In the genomic region with DNA sequence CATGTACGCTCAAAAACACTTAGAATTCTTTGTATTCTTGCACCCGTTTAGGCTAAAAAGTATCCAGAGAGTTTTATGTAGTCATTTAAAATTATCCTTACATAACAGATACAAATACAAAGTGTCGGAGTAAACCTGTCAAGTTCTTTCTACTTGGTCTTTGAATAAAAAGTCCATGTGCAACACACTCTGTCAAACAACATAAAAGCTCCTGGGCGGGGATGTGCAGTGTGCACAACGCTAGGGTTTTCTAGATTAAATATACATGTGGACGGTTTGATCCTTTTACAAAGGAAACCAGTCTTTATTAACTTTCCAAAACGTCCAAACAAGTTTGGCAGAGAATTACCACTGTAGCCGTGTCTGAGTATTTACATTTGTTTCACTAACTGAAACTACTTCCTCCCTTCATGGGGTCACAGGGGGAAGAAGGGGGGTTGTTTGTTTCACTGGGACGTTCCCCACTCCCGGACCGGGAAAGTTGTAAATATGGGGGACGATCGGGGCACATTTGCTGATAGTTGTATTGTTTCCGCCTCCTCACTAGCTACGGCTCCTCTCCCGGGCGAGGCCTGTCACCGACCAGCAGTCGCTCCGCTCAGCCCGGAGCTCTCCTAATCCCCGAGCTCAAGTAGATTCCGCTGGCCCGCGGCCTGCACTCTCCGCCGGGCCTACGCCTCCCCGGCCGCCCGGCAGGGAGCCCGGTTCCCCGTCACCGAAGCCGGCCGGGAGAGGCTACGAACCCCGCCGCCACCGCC, we compare ENCODE assay signal across 8 mouse cellular contexts. TPM values are rescaled to one million over a fixed set of nuclear protein-coding genes. Genes with fewer than 3 reads are reported as not detected.
DNase-seq lines count a peak whose midpoint lies in the region; ATAC-seq lines count a peak whose summit lies in the region.

No protein-coding gene starts in this region.

- H3K27ac ChIP-seq in hindbrain, embryonic 13.5 days: peak overlapping the region; percentile 99
- peak overlapping the region; percentile 70 for H3K27ac ChIP-seq in macrophage

- H3K4me2 ChIP-seq in hindbrain, embryonic 13.5 days: peak overlapping the region; percentile 84

- no peaks in the 10 kb centered on the region for H3K36me3 ChIP-seq in hindbrain, embryonic 13.5 days
- no peaks in the 10 kb centered on the region for H3K36me3 ChIP-seq in macrophage (ENCODE audit: inconsistent target)

- no peaks in the 10 kb centered on the region for H3K9me3 ChIP-seq in hindbrain, embryonic 13.5 days

- peak overlapping the region; percentile 98 for H3K9ac ChIP-seq in hindbrain, embryonic 13.5 days

- no peaks in the 10 kb centered on the region for H3K27me3 ChIP-seq in hindbrain, embryonic 13.5 days

- ATAC-seq in hindbrain, embryonic 13.5 days (ENCODE audit: low FRiP score): peak; percentile 25

- H3K4me3 ChIP-seq in hindbrain, embryonic 13.5 days: peak overlapping the region; percentile 94
- peak overlapping the region; percentile 79 for H3K4me3 ChIP-seq in macrophage (ENCODE audit: inconsistent target)

- WGBS in hindbrain, embryonic 13.5 days: under 1% methylated on average over 40 of the region's 40 CpGs
- 2% methylated on average over 39 of the region's 40 CpGs for WGBS in macrophage (ENCODE audit: missing documents)

- H3K4me1 ChIP-seq in hindbrain, embryonic 13.5 days (replicated peaks): peaks cover 35% of the 10 kb centered on the region

- peak; percentile 66 for DNase-seq in T-cell, adult 2 months (ENCODE audit: low spot score)
- DNase-seq in cerebellum, adult 9-11 months: peak; percentile 74
- peak; percentile 34 to 42 for DNase-seq in frontal cortex, postnatal 25 days (ENCODE audit: low spot score in 2 of 2)
- peak; percentile 54 to 67 for DNase-seq in layer of hippocampus, postnatal 36 days
- DNase-seq in right cerebral cortex, adult 2 months (ENCODE audit: low spot score in 2 of 2): peak; percentile 51 to 59
- DNase-seq in urinary bladder, postnatal 25 days (ENCODE audit: low spot score): peak; percentile 64

- peaks cover 67% of the 10 kb centered on the region for H3K79me2 ChIP-seq in macrophage (ENCODE audit: inconsistent target)

RNA-seq across cellular contexts. Expression of gene Nipbl, which starts 0.9 kb away (rescaled TPM):
- 17.4 and 17.9 TPM in 2 replicates for polyA plus RNA-seq in hindbrain, embryonic 13.5 days (2015; fragmentation: Nextera tagmentation; extraction: Ambion mirVana)
- 10 to 100 TPM; 34.0 to 38.4 TPM for total RNA-seq in layer of hippocampus, postnatal 36 days (2021)
- 100 to 1,000 TPM in 22 of 26 experiments, 10 to 100 TPM in 4; 71.5 to 180 (median 116) TPM for total RNA-seq in macrophage (2018; cell fraction: chromatin; rRNA removed)
- 10 to 100 TPM; 24.1 to 48.1 (median 36.7) TPM for total RNA-seq in macrophage (2018; cell fraction: cytosol; rRNA removed)
- 100 to 1,000 TPM in 2 of 26 experiments, 10 to 100 TPM in 24; 53.0 to 111 (median 70.7) TPM for total RNA-seq in macrophage (2018; cell fraction: nucleus; rRNA removed)
- 19.9 to 35.0 TPM (median 22.8 TPM) in 3 replicates for polyA plus RNA-seq in macrophage (2018)

Comparison
In these comparisons a context has a peak if more than half of its experiments do, and no peak if none do; other contexts are left out.
1. Peak in every context shown above with its lines: DNase-seq, ATAC-seq, H3K4me3 ChIP-seq and H3K27ac ChIP-seq.